Mouse (Mus musculus) hindbrain, embryonic 12.5 days (tissue): Measurements from ENCODE around the gene Foxs1. TPM values are rescaled to one million over a fixed set of nuclear protein-coding genes. Genes with fewer than 3 reads are reported as not detected.

ENCODE experiments used
- ATAC-seq: fragments of 200-750 bp; cut with Nextera tagmentation; 2 replicates; pipeline ENCODE4 v1.8.0; 2017; ENCODE audit warnings: moderate TSS enrichment; ENCODE audit not compliant: low FRiP score
- H3K27ac ChIP-seq: fragments of 300-500 bp; sonication (generic); 2 replicates; pipeline ENCODE4 v1.5.1; 2016; ENCODE audit warnings: mild to moderate bottlenecking
- H3K27me3 ChIP-seq: fragments of 300-500 bp; sonication (generic); 2 replicates; pipeline ENCODE4 v1.6.1; 2016; ENCODE audit warnings: mild to moderate bottlenecking
- H3K36me3 ChIP-seq: fragments of 300-500 bp; sonication (generic); 2 replicates; pipeline ENCODE4 v1.6.1; 2016; ENCODE audit warnings: mild to moderate bottlenecking
- H3K4me1 ChIP-seq: fragments of 300-500 bp; sonication (generic); 2 replicates; pipeline ENCODE4 v1.6.1; 2016
- H3K4me2 ChIP-seq: fragments of 300-500 bp; sonication (generic); replicated peaks from 2 replicates; pipeline ENCODE4 v1.6.1; 2016; ENCODE audit warnings: mild to moderate bottlenecking
- H3K4me3 ChIP-seq: fragments of 300-500 bp; sonication (generic); 2 replicates; pipeline ENCODE4 v1.5.1; 2016; ENCODE audit warnings: mild to moderate bottlenecking
- H3K9ac ChIP-seq: fragments of 300-500 bp; sonication (generic); 2 replicates; pipeline ENCODE4 v1.6.1; 2016; ENCODE audit warnings: mild to moderate bottlenecking, moderate library complexity
- H3K9me3 ChIP-seq: fragments of 300-500 bp; sonication (generic); replicated peaks from 2 replicates; pipeline ENCODE4 v1.6.1; 2016; ENCODE audit warnings: mild to moderate bottlenecking
- WGBS: fragments of 180-500 bp; shearing (Covaris S2); methylation state at CpG from one replicate; pipeline ENCODE4 v1.1.7; 2016; 5-methylcytosine and 5-hydroxymethylcytosine counted together
- polyA plus RNA-seq: library from polyadenylated mRNA; unstranded; fragments of >200 nt; fragmentation: Nextera tagmentation; extraction: Ambion mirVana; gene quantifications from 2 replicates; pipeline ENCODE4 v1.2.1, GENCODE M21; 2016

The Foxs1 gene
- polyA plus RNA-seq, 1 experiment from 2014 or later, result 2.5 TPM

- ATAC-seq, result 0 out of 2 replicates have a peak, but pooled peaks have one; percentile 20
- peak overlapping the region; percentile 42 for H3K4me3 ChIP-seq
- H3K27me3 ChIP-seq, result peaks cover 87% of the 10 kb centered on the region
- peak overlapping the region; percentile 59 for H3K9ac ChIP-seq
- 8% methylated on average over 8 of the region's 8 CpGs for WGBS
- no peak overlapping the region for H3K27ac ChIP-seq
- no peaks in the 10 kb centered on the region for H3K36me3 ChIP-seq
- H3K4me2 ChIP-seq, result peak overlapping the region; percentile 92
- no peaks in the 10 kb centered on the region for H3K9me3 ChIP-seq
- H3K4me1 ChIP-seq, result peaks cover 14% of the 10 kb centered on the region
These were observed 10.6 kb upstream of the Foxs1 start for GRCm38 (mm10) chr2:152943568-152943967.

DNA sequence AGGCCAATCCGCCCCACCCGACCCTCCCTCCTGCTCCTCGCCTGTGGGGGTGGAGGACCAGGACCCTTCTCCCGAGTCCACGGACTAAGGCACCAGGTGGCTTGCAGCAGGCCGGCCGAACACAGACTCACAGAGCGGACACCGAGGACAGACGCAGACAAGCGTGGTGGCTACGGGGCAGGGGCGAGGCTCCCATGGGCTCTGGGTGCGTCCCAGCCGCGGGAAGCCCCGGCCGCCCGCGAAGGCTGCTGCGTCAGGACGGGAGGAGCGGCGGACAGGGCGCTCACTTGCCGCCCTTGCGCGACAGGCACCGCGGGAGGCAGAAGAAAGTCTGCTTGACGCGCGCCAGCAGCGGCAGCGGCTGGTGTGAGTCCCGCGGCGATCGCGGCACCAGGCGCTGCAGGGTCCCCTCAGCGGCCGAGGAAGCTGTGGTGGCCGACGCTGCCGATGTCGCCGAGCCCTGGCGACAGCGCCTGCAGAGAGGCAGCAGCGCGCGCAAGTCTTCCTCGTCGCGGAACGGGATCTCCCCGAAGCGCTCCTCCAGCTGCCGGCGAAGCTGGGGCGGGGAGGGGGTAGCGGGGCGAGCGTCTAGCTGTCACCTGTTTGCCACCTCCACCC is 10.0 kb upstream of the Foxs1 start:
- H3K36me3 ChIP-seq, result no peaks in the 10 kb centered on the region
- H3K4me3 ChIP-seq, result peak overlapping the region; percentile 42
- WGBS, result under 1% methylated on average over 57 of the region's 65 CpGs
- H3K27ac ChIP-seq, result no peak overlapping the region
- H3K4me2 ChIP-seq, result peak overlapping the region; percentile 92
- no peak for ATAC-seq
- peak overlapping the region; percentile 59 for H3K9ac ChIP-seq
- peaks cover 83% of the 10 kb centered on the region for H3K27me3 ChIP-seq
- H3K9me3 ChIP-seq, result no peaks in the 10 kb centered on the region
- peaks cover 14% of the 10 kb centered on the region for H3K4me1 ChIP-seq

- ATAC-seq, result no peak
- WGBS, result 34% methylated on average over 7 of the region's 7 CpGs
- peaks cover 75% of the 10 kb centered on the region for H3K27me3 ChIP-seq
These were observed 8.8 kb upstream of the Foxs1 start for GRCm38 (mm10) chr2:152941776-152942175.

DNA sequence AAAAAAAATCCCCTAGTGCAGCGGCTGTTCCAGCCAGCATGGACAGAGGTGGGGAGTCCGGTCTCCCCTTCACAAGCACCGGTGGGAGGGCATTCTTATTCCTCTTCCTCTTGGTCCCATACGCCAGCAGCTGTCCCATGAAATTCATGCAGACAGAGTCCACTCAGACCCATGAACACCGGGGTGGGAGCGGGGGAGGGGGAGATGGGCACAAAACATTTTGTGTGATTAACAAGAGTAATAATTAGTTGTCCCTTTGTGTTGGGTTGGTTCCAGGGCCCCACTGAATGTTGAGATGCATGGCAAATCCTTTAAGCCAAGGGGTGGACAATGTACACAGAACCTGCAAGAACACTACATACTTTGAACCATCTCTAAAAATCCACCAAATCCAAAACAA is 8.1 kb upstream of the Foxs1 start:
- peaks cover 11% of the 10 kb centered on the region for H3K4me1 ChIP-seq
- H3K9ac ChIP-seq, result no peak overlapping the region
- WGBS, result 83% methylated on average over 6 of the region's 6 CpGs
- H3K36me3 ChIP-seq, result no peaks in the 10 kb centered on the region
- no peak overlapping the region for H3K27ac ChIP-seq
- H3K4me3 ChIP-seq, result no peak overlapping the region
- no peak overlapping the region for H3K4me2 ChIP-seq
- H3K27me3 ChIP-seq, result peaks cover 74% of the 10 kb centered on the region
- no peaks in the 10 kb centered on the region for H3K9me3 ChIP-seq
- ATAC-seq, result no peak

More at GRCm38 (mm10) chr2:152941776-152942175, 8.8 kb upstream of the Foxs1 start:
- Histone ChIP-seq H3K4me3 (no peak overlapping the region), H3K27ac (no peak overlapping the region), H3K9ac (no peak overlapping the region), H3K4me2 (no peak overlapping the region), H3K9me3 (no peaks in the 10 kb centered on the region), H3K4me1 (peaks cover 13% of the 10 kb centered on the region), H3K36me3 (no peaks in the 10 kb centered on the region)

- Histone ChIP-seq H3K27ac (no peak overlapping the region), H3K27me3 (peaks cover 64% of the 10 kb centered on the region), H3K9me3 (no peaks in the 10 kb centered on the region), H3K4me2 (no peak overlapping the region), H3K9ac (no peak overlapping the region), H3K4me3 (no peak overlapping the region), H3K36me3 (no peaks in the 10 kb centered on the region), H3K4me1 (peaks cover 11% of the 10 kb centered on the region)
- WGBS, result 18% methylated on average over 4 of the region's 4 CpGs
- ATAC-seq, result no peak
These were observed 6.8 kb upstream of the Foxs1 start for GRCm38 (mm10) chr2:152939846-152940245.

DNA sequence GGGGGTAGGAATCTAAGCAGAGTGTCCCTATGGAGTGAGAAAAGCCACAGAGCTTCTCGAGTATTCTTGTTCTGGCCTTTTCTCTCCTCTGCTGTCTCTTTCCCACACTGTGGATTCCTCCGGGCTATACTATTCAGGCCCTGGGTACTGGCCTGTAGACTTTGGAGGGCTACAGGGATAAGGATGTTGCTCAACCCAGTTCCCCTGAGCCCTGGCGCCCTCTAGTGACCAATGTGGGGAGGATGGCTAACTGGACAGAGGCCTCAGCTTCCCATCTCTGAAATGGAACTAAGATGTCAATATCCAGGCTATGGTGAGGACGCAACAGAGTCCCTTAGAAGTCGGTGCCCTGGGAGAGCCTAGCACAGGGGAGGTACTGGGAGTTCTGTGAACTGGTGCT is 606 bp upstream of the Foxs1 start:
- Histone ChIP-seq H3K27me3 (peaks cover 15% of the 10 kb centered on the region; the same call in 1 of the 2 replicates), H3K27ac (no peak overlapping the region), H3K4me2 (no peak overlapping the region), H3K4me3 (no peak overlapping the region), H3K36me3 (no peaks in the 10 kb centered on the region), H3K4me1 (peaks cover 9% of the 10 kb centered on the region; the same call in 1 of the 2 replicates), H3K9me3 (no peaks in the 10 kb centered on the region), H3K9ac (no peak overlapping the region)
- WGBS, result 37% methylated on average over 5 of the region's 5 CpGs
- no peak for ATAC-seq

DNA sequence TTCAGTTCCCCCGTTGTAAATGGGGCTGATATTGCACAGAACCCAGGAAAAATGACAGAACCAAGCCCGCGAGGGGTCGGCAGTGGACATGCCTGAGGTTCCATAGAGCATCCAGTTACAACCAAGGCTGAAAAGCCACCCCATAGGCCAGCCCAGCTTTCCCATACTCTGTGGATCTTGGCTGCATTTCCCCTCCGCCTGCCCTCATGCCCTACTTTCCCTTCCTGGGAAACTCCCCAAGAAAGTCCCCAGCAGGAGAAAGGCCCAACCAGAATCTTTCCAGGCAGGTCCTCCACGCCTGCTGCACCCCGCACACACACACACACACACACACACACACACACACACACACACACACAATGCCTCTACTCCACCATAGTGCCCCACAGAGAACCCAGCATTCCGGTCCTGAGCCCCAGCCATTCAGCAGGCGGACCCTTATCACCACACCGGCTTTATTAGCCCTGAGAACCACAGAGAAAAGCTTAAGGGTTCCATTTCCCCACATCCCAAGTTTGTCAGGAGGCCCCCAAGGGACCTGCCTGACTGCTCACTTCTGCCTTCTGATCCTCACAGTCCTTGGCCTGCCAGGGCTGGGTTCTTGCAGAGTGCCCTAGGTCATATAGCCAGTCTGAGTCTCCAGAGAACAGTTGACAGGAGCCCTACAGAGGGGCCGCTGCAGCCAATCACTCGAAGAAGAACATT is 1.4 kb downstream of the Foxs1 start:
- no peaks in the 10 kb centered on the region for H3K36me3 ChIP-seq
- H3K4me3 ChIP-seq, result no peak overlapping the region
- peaks cover 14% of the 10 kb centered on the region for H3K4me1 ChIP-seq
- no peak overlapping the region for H3K27ac ChIP-seq
- H3K27me3 ChIP-seq, result peaks cover 11% of the 10 kb centered on the region; the same call in 1 of the 2 replicates
- 74% methylated on average over 10 of the region's 12 CpGs for WGBS
- no peak overlapping the region for H3K4me2 ChIP-seq
- H3K9ac ChIP-seq, result no peak overlapping the region
- no peaks in the 10 kb centered on the region for H3K9me3 ChIP-seq
- no peak for ATAC-seq

GRCm38 (mm10) chr2:152930276-152930675 is 2.7 kb downstream of the Foxs1 start:
- peaks cover 5% of the 10 kb centered on the region; the same call in 1 of the 2 replicates for H3K27me3 ChIP-seq
- WGBS, result 53% methylated on average over 2 of the region's 2 CpGs
- H3K9ac ChIP-seq, result no peak overlapping the region
- no peak overlapping the region for H3K27ac ChIP-seq
- no peaks in the 10 kb centered on the region for H3K9me3 ChIP-seq
- no peak overlapping the region for H3K4me2 ChIP-seq
- peaks cover 22% of the 10 kb centered on the region for H3K4me1 ChIP-seq
- no peaks in the 10 kb centered on the region for H3K36me3 ChIP-seq
- no peak overlapping the region for H3K4me3 ChIP-seq
- no peak for ATAC-seq

- Histone ChIP-seq H3K27ac (no peak overlapping the region), H3K4me2 (no peak overlapping the region), H3K36me3 (no peaks in the 10 kb centered on the region), H3K9me3 (no peaks in the 10 kb centered on the region), H3K9ac (no peak overlapping the region), H3K27me3 (peaks cover 5% of the 10 kb centered on the region; the same call in 1 of the 2 replicates), H3K4me3 (no peak overlapping the region), H3K4me1 (peaks cover 25% of the 10 kb centered on the region)
- no peak for ATAC-seq
- 66% methylated on average over 3 of the region's 3 CpGs for WGBS
These were observed 4.0 kb downstream of the Foxs1 start for GRCm38 (mm10) chr2:152928988-152929370.

GRCm38 (mm10) chr2:152928219-152928987 is 4.6 kb downstream of the Foxs1 start:
- Histone ChIP-seq H3K27me3 (peaks cover 5% of the 10 kb centered on the region; the same call in 1 of the 2 replicates), H3K27ac (no peak overlapping the region), H3K4me1 (peaks cover 31% of the 10 kb centered on the region), H3K9ac (no peak overlapping the region), H3K4me3 (no peak overlapping the region), H3K4me2 (no peak overlapping the region), H3K36me3 (no peaks in the 10 kb centered on the region), H3K9me3 (no peaks in the 10 kb centered on the region)
- ATAC-seq, result no peak
- 56% methylated on average over 14 of the region's 14 CpGs for WGBS

DNA sequence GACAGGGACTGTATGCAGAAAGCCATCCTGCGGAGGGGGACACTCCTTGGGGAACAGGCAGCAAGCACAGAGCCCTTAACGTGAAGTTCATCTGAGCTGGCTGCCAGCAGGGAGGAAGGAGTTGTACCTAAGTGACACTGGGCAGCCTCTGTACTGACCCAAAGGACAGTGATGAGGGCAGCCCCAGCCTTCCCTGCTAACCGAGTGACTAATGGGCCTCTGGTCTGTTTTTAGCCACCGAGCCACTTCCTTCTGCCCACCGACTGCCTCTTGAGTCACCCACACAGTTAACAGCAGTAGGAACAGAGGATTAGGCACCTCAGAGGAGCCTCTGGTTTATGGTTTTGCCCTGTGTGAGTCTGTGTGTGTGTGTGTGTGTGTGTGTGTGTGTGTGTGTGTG is 5.6 kb downstream of the Foxs1 start:
- 56% methylated on average over 5 of the region's 5 CpGs for WGBS
- ATAC-seq, result no peak
- no peak overlapping the region for H3K27ac ChIP-seq
- peaks cover 34% of the 10 kb centered on the region for H3K4me1 ChIP-seq
- no peak overlapping the region for H3K4me2 ChIP-seq
- H3K9me3 ChIP-seq, result no peaks in the 10 kb centered on the region
- H3K4me3 ChIP-seq, result no peak overlapping the region
- H3K36me3 ChIP-seq, result no peaks in the 10 kb centered on the region
- no peak overlapping the region for H3K9ac ChIP-seq
- H3K27me3 ChIP-seq, result peaks cover 5% of the 10 kb centered on the region; the same call in 1 of the 2 replicates

- H3K9me3 ChIP-seq, result no peaks in the 10 kb centered on the region
- no peaks in the 10 kb centered on the region for H3K36me3 ChIP-seq
- H3K9ac ChIP-seq, result no peak overlapping the region
- H3K4me3 ChIP-seq, result no peak overlapping the region
- WGBS, result 66% methylated on average over 9 of the region's 9 CpGs
- H3K27me3 ChIP-seq, result peaks cover 5% of the 10 kb centered on the region; the same call in 1 of the 2 replicates
- no peak for ATAC-seq
- H3K27ac ChIP-seq, result no peak overlapping the region
- peaks cover 38% of the 10 kb centered on the region for H3K4me1 ChIP-seq
- no peak overlapping the region for H3K4me2 ChIP-seq
These were observed 6.1 kb downstream of the Foxs1 start for GRCm38 (mm10) chr2:152926896-152927295.
